Mouse (Mus musculus): ENCODE measurements around the gene Ankmy1. TPM values are rescaled to one million over a fixed set of nuclear protein-coding genes. Genes with fewer than 3 reads are reported as not detected.

The Ankmy1 gene
- polyA plus RNA-seq (2012; rRNA removed): 0.65 and 0.75 TPM in 2 replicates

- H3K27ac ChIP-seq (ENCODE audit: insufficient read depth, low read depth, low read length): no peak within 1 kb of the TSS
- no peak within 1 kb of the TSS for H3K4me3 ChIP-seq (ENCODE audit: insufficient read depth, low read depth, low read length)
- H3K4me1 ChIP-seq (ENCODE audit: control insufficient read depth, insufficient read depth, low read length): peaks cover 9% of the 10 kb centered on the region
- no peaks in the 10 kb centered on the region for H3K27me3 ChIP-seq (replicated peaks; ENCODE audit: control insufficient read depth, insufficient read depth, low read length)
- peak; percentile 68 for DNase-seq
- 4% methylated on average over 15 of the region's 15 CpGs for WGBS
- H3K36me3 ChIP-seq (ENCODE audit: control insufficient read depth, insufficient read depth, low read length): no peaks in the 10 kb centered on the region
- TF ChIP-seq CTCF (conservative IDR thresholded peaks at IDR 0.05; ENCODE audit: insufficient read depth, insufficient read length, low read depth, low read length) (no peak), POLR2A (IDR thresholded peaks at IDR 0.05; ENCODE audit: low read depth, low read length) (no peak)
Measured at GRCm38 (mm10) chr1:92902786-92903185, at the start of gene Ankmy1. Ankmy1 (minus strand) TSS chr1:92902906.

GRCm38 (mm10) chr1:92950607-92951006, 47.9 kb upstream of the Ankmy1 start, which contains the start of gene Gpr35:
Gpr35 (plus strand) TSS chr1:92950865.
- Histone ChIP-seq H3K27me3 (replicated peaks; ENCODE audit: control insufficient read depth, insufficient read depth, low read length) (no peaks in the 10 kb centered on the region), H3K4me3 (ENCODE audit: insufficient read depth, low read depth, low read length) (no peak within 1 kb of the TSS), H3K27ac (ENCODE audit: insufficient read depth, low read depth, low read length) (no peak within 1 kb of the TSS), H3K36me3 (ENCODE audit: control insufficient read depth, insufficient read depth, low read length) (no peaks in the 10 kb centered on the region), H3K4me1 (ENCODE audit: control insufficient read depth, insufficient read depth, low read length) (peaks cover 5% of the 10 kb centered on the region; the same call in 1 of the 2 replicates)
- 39% methylated on average over 5 of the region's 5 CpGs for WGBS
- TF ChIP-seq POLR2A (IDR thresholded peaks at IDR 0.05; ENCODE audit: low read depth, low read length): no peak
- TF ChIP-seq CTCF (conservative IDR thresholded peaks at IDR 0.05; ENCODE audit: insufficient read depth, insufficient read length, low read depth, low read length): no peak
- no peak for DNase-seq

GRCm38 (mm10) chr1:92949426-92949825, 46.7 kb upstream of the Ankmy1 start:
- WGBS: 69% methylated on average over 6 of the region's 6 CpGs

GRCm38 (mm10) chr1:92947966-92948365, 45.3 kb upstream of the Ankmy1 start:
- WGBS: 81% methylated on average over 3 of the region's 3 CpGs
- no peak overlapping the region for H3K4me3 ChIP-seq (ENCODE audit: insufficient read depth, low read depth, low read length)
- H3K4me1 ChIP-seq (ENCODE audit: control insufficient read depth, insufficient read depth, low read length): peaks cover 5% of the 10 kb centered on the region; the same call in 1 of the 2 replicates
- no peak for TF ChIP-seq POLR2A (IDR thresholded peaks at IDR 0.05; ENCODE audit: low read depth, low read length)
- no peak for TF ChIP-seq CTCF (conservative IDR thresholded peaks at IDR 0.05; ENCODE audit: insufficient read depth, insufficient read length, low read depth, low read length)
- DNase-seq: peak; percentile 54
- H3K27ac ChIP-seq (ENCODE audit: insufficient read depth, low read depth, low read length): peak overlapping the region; percentile 49; the same call in 1 of the 2 replicates
- no peaks in the 10 kb centered on the region for H3K36me3 ChIP-seq (ENCODE audit: control insufficient read depth, insufficient read depth, low read length)
- no peaks in the 10 kb centered on the region for H3K27me3 ChIP-seq (replicated peaks; ENCODE audit: control insufficient read depth, insufficient read depth, low read length)

More at GRCm38 (mm10) chr1:92949426-92949825, 46.7 kb upstream of the Ankmy1 start:
- Histone ChIP-seq H3K27me3 (replicated peaks; ENCODE audit: control insufficient read depth, insufficient read depth, low read length) (no peaks in the 10 kb centered on the region), H3K27ac (ENCODE audit: insufficient read depth, low read depth, low read length) (no peak overlapping the region), H3K36me3 (ENCODE audit: control insufficient read depth, insufficient read depth, low read length) (no peaks in the 10 kb centered on the region), H3K4me3 (ENCODE audit: insufficient read depth, low read depth, low read length) (no peak overlapping the region), H3K4me1 (ENCODE audit: control insufficient read depth, insufficient read depth, low read length) (peaks cover 5% of the 10 kb centered on the region; the same call in 1 of the 2 replicates)
- no peak for DNase-seq
- TF ChIP-seq POLR2A (IDR thresholded peaks at IDR 0.05; ENCODE audit: low read depth, low read length) (no peak), CTCF (conservative IDR thresholded peaks at IDR 0.05; ENCODE audit: insufficient read depth, insufficient read length, low read depth, low read length) (peak; percentile 48)

- no peak for TF ChIP-seq CTCF (conservative IDR thresholded peaks at IDR 0.05; ENCODE audit: insufficient read depth, insufficient read length, low read depth, low read length)
- no peak for TF ChIP-seq POLR2A (IDR thresholded peaks at IDR 0.05; ENCODE audit: low read depth, low read length)
- Histone ChIP-seq H3K4me3 (ENCODE audit: insufficient read depth, low read depth, low read length) (no peak overlapping the region), H3K27me3 (replicated peaks; ENCODE audit: control insufficient read depth, insufficient read depth, low read length) (no peaks in the 10 kb centered on the region), H3K36me3 (ENCODE audit: control insufficient read depth, insufficient read depth, low read length) (0 out of 2 replicates have a peak, but pooled peaks cover 2% of the 10 kb centered on the region), H3K27ac (ENCODE audit: insufficient read depth, low read depth, low read length) (no peak overlapping the region), H3K4me1 (ENCODE audit: control insufficient read depth, insufficient read depth, low read length) (peaks cover 5% of the 10 kb centered on the region; the same call in 1 of the 2 replicates)
- DNase-seq: no peak
- WGBS: 89% methylated on average over 19 of the region's 19 CpGs
Measured at GRCm38 (mm10) chr1:92943219-92943989, 40.7 kb upstream of the Ankmy1 start.

- peaks cover 4% of the 10 kb centered on the region; the same call in 1 of the 2 replicates for H3K4me1 ChIP-seq (ENCODE audit: control insufficient read depth, insufficient read depth, low read length)
- DNase-seq: no peak
- WGBS: 96% methylated on average over 4 of the region's 4 CpGs
- no peaks in the 10 kb centered on the region for H3K27me3 ChIP-seq (replicated peaks; ENCODE audit: control insufficient read depth, insufficient read depth, low read length)
- H3K36me3 ChIP-seq (ENCODE audit: control insufficient read depth, insufficient read depth, low read length): 0 out of 2 replicates have a peak, but pooled peaks cover 2% of the 10 kb centered on the region
- TF ChIP-seq POLR2A (IDR thresholded peaks at IDR 0.05; ENCODE audit: low read depth, low read length) (no peak), CTCF (conservative IDR thresholded peaks at IDR 0.05; ENCODE audit: insufficient read depth, insufficient read length, low read depth, low read length) (no peak)
- no peak overlapping the region for H3K4me3 ChIP-seq (ENCODE audit: insufficient read depth, low read depth, low read length)
- H3K27ac ChIP-seq (ENCODE audit: insufficient read depth, low read depth, low read length): no peak overlapping the region
Measured at GRCm38 (mm10) chr1:92939746-92940145, 37.0 kb upstream of the Ankmy1 start.

- Histone ChIP-seq H3K36me3 (ENCODE audit: control insufficient read depth, insufficient read depth, low read length) (0 out of 2 replicates have a peak, but pooled peaks cover 2% of the 10 kb centered on the region), H3K4me1 (ENCODE audit: control insufficient read depth, insufficient read depth, low read length) (peaks cover 9% of the 10 kb centered on the region; the same call in 1 of the 2 replicates), H3K27me3 (replicated peaks; ENCODE audit: control insufficient read depth, insufficient read depth, low read length) (no peaks in the 10 kb centered on the region), H3K4me3 (ENCODE audit: insufficient read depth, low read depth, low read length) (no peak overlapping the region), H3K27ac (ENCODE audit: insufficient read depth, low read depth, low read length) (no peak overlapping the region)
- DNase-seq: no peak
- TF ChIP-seq POLR2A (IDR thresholded peaks at IDR 0.05; ENCODE audit: low read depth, low read length) (no peak), CTCF (conservative IDR thresholded peaks at IDR 0.05; ENCODE audit: insufficient read depth, insufficient read length, low read depth, low read length) (no peak)
- 85% methylated on average over 3 of the region's 3 CpGs for WGBS
Measured at GRCm38 (mm10) chr1:92937797-92938196, 35.1 kb upstream of the Ankmy1 start.

All from kidney, adult 2 months (tissue).